Mouse (Mus musculus) hindbrain, postnatal 0 days (tissue): Measurements from ENCODE around the gene Mif4gd. TPM values are rescaled to one million over a fixed set of nuclear protein-coding genes. Genes with fewer than 3 reads are reported as not detected.

Source experiments
- ATAC-seq: fragments of 200-750 bp; cut with Nextera tagmentation; 2 replicates; pipeline ENCODE4 v1.8.0; 2017; ENCODE audit warnings: mild to moderate bottlenecking, moderate TSS enrichment, moderate library complexity
- DNase-seq: peaks from one replicate; pipeline ENCODE4 v3.0.0-alpha.2; 2015; ENCODE audit warnings: low spot score
- H3K27ac ChIP-seq: fragments of 300-500 bp; sonication (generic); 2 replicates; pipeline ENCODE4 v1.5.1; 2014; ENCODE audit warnings: mild to moderate bottlenecking
- H3K27me3 ChIP-seq: fragments of 300-500 bp; sonication (generic); 2 replicates; pipeline ENCODE4 v1.6.1; 2014; ENCODE audit warnings: low read length, mixed read lengths; ENCODE audit not compliant: insufficient read depth
- H3K36me3 ChIP-seq: fragments of 300-500 bp; sonication (generic); 2 replicates; pipeline ENCODE4 v1.6.1; 2014; ENCODE audit warnings: low read length, mixed read lengths; ENCODE audit not compliant: insufficient read depth
- H3K4me1 ChIP-seq: fragments of 300-500 bp; sonication (generic); 2 replicates; pipeline ENCODE4 v1.6.1; 2014; ENCODE audit warnings: antibody characterized with exemption, low read length, mixed read lengths; ENCODE audit not compliant: insufficient read depth
- H3K4me2 ChIP-seq: fragments of 300-500 bp; sonication (generic); 2 replicates; pipeline ENCODE4 v1.6.1; 2014; ENCODE audit warnings: low read depth, mild to moderate bottlenecking, low read length, moderate library complexity, mixed read lengths
- H3K4me3 ChIP-seq: fragments of 300-500 bp; sonication (generic); 2 replicates; pipeline ENCODE4 v1.5.1; 2014; ENCODE audit warnings: low read length
- H3K9ac ChIP-seq: fragments of 300-500 bp; sonication (generic); replicated peaks from 2 replicates; pipeline ENCODE4 v1.6.1; 2014; ENCODE audit warnings: mild to moderate bottlenecking, low read length, moderate library complexity, mixed read lengths
- H3K9me3 ChIP-seq: fragments of 300-500 bp; sonication (generic); 2 replicates; pipeline ENCODE4 v1.6.1; 2016; ENCODE audit warnings: low read length, mixed read lengths
- CTCF ChIP-seq: IDR thresholded peaks from 2 replicates; pipeline ENCODE4 v1.5.1; 2016; ENCODE audit warnings: antibody characterized with exemption, control low read depth, low read depth
- WGBS: fragments of 180-500 bp; shearing (Covaris S2); extraction: QIAGEN DNeasy Blood & Tissue Kit; methylation state at CpG from one replicate; pipeline ENCODE4 v1.1.7; 2014; 5-methylcytosine and 5-hydroxymethylcytosine counted together
- polyA plus RNA-seq: library from polyadenylated mRNA; unstranded; fragments of >200 nt; fragmentation: Nextera tagmentation; extraction: Ambion mirVana; gene quantifications from 2 replicates; pipeline ENCODE4 v1.2.1, GENCODE M21; 2015
- total RNA-seq: library from RNA; depleted of rRNA; stranded (reverse); fragments of >200 nt; gene quantifications from 2 replicates; pipeline ENCODE4 v1.2.3, GENCODE M21; 2014

The Mif4gd gene
- total and polyA plus RNA-seq, 2 experiments from 2014 or later: 16.7 to 19.2 TPM

DNA sequence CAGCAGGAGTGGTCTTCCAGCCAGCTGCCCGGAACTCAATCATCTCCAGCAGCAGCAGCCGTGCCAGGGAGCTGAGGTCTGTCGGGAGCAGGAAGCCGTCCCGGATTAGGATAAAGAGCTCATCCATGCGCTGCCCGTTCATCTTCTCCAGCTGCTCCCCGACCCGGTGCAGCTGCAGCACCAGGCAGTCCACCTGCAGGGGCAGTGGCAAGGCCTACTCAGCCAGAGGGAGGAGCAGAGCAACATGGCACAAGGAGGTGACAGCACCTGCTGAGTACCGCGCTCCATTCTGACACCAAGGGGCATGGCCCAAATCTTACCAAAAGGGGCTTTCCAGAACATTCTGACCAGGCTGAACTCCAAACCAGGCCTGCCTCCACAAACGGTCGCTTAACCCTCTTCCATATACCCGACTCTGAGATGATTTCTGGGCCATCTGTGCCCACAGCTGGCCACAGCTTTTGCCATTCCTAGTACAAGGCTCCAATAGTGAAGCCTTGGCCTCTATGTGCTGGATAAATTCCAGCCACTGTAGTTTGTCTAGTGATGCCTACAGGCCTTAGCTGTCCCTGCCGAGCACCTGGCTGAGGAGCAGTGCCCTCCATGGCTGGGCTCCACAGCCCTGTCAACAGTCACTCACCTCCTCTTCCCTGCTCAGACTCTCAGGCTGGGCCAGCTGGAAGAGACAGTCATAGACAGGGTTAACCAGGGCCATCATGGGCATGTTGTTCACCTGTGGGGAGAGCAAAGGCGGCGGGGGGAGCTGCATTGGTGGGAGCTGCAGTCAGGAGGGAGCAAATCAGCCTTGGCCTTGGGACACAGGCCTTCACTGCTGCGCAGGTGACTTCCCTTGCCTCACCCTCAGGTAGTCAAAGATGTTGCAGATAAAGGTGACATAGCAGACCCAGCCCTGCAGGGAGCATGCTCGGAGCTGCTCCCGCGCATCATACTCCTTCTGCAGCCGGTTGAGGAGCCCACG, 4.1 kb downstream of the Mif4gd start:
- peak; percentile 72 for DNase-seq

DNA sequence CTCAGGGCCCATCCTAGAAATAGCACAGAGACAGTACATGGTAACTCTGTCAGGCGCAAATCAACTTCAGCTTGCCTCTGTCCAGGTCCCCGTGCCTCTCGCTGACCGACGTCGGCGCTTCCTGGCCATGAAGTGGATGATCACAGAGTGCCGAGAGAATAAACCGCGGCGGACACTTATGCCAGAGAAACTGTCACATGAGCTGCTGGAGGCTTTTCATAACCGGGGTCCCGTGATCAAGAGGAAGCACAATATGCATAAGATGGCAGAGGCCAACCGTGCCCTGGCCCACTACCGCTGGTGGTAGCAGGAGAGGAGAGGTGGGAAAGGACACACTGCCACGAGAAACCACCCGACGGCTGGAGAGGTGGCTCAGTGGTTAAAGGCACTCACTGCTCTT, 6.0 kb downstream of the Mif4gd start:
- H3K9me3 ChIP-seq: no peaks in the 10 kb centered on the region
- peaks cover 19% of the 10 kb centered on the region for H3K4me1 ChIP-seq
- H3K9ac ChIP-seq: no peak overlapping the region
- no peaks in the 10 kb centered on the region for H3K27me3 ChIP-seq
- WGBS: 91% methylated on average over 18 of the region's 18 CpGs
- H3K36me3 ChIP-seq: peaks cover 34% of the 10 kb centered on the region
- H3K4me3 ChIP-seq: no peak overlapping the region
- no peak overlapping the region for H3K27ac ChIP-seq
- no peak overlapping the region for H3K4me2 ChIP-seq
- ATAC-seq (no peak), DNase-seq (no peak)
- no peak for TF ChIP-seq CTCF

More for the DNA sequence above, 4.1 kb downstream of the Mif4gd start:
- Histone ChIP-seq H3K4me1 (peaks cover 13% of the 10 kb centered on the region), H3K4me2 (no peak overlapping the region), H3K4me3 (no peak overlapping the region), H3K36me3 (peaks cover 34% of the 10 kb centered on the region), H3K27me3 (no peaks in the 10 kb centered on the region), H3K9me3 (no peaks in the 10 kb centered on the region), H3K9ac (no peak overlapping the region), H3K27ac (peak overlapping the region; percentile 51)
- WGBS: 56% methylated on average over 23 of the region's 23 CpGs
- TF ChIP-seq CTCF: no peak; the same call in none of the 2 replicates
- 0 out of 2 replicates have a peak, but pooled peaks have one; percentile 11 for ATAC-seq

- peaks cover 34% of the 10 kb centered on the region for H3K36me3 ChIP-seq
- peak overlapping the region; percentile 99 for H3K4me3 ChIP-seq
- H3K4me1 ChIP-seq: peaks cover 17% of the 10 kb centered on the region
- H3K27me3 ChIP-seq: no peaks in the 10 kb centered on the region
- no peak for DNase-seq
- 0% methylated on average over 26 of the region's 26 CpGs for WGBS
- ATAC-seq: peak; percentile 30; the same call in 1 of the 2 replicates
- H3K9me3 ChIP-seq: no peaks in the 10 kb centered on the region
- peak overlapping the region; percentile 91 for H3K9ac ChIP-seq
- TF ChIP-seq CTCF: no peak
- H3K4me2 ChIP-seq: peak overlapping the region; percentile 96
- peak overlapping the region; percentile 95 for H3K27ac ChIP-seq
Measured at GRCm38 (mm10) chr11:115604304-115604696, 8.5 kb downstream of the Mif4gd start.

DNA sequence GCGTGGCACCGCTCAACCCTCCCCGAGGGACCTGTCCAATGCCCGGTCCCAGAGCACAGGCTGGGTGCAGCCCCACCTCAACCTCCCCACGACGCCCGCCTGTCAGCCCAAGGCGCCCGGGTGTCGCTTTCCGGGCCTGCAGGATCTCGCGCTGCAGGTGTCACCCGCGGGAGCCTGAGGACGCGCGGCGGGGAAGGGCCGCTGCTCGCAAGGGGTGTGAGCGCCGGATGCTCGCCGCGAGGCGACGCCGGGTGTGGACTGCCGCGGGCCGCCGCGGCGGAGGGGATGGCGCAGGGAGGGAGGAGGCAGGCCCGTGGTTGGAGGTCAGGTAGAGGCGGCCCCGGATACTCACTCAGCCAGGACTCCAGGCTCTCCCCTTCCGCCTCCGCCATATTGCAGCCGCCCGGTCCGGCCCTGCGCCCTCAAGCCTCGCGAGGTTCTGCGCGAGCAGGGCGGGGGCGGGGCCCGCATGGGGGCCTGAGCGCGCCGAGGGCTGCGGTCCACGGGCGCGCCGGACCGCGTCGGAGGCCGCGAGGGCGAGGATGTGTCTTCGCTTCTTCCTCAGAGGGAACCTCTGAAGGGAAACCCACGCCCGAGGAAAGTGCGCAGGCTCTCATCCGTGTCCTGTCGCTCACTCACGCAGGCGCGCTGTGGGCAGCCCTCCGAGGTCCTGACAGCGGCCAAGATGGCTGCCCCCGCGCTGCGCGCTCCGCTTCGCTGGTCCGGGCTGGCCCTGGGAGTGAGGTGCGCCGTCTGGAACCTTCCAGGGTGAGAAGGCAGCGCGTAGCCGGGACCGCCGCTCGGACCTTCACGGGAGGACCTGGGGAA, 9.1 kb downstream of the Mif4gd start, which contains the start of the genes Mrps7 and Gga3:
TSS of gene Mrps7 (plus strand) at position 450 of the 828 bp plus-strand sequence.
TSS of gene Gga3 (minus strand) at position 576 of the 828 bp plus-strand sequence.
- Histone ChIP-seq H3K4me3 (peak within 1 kb of the TSS; percentile 99), H3K9me3 (no peaks in the 10 kb centered on the region), H3K36me3 (peaks cover 29% of the 10 kb centered on the region; the same call in 1 of the 2 replicates), H3K4me1 (peaks cover 17% of the 10 kb centered on the region), H3K9ac (peak within 1 kb of the TSS; percentile 91), H3K4me2 (peak within 1 kb of the TSS; percentile 96), H3K27ac (peak within 1 kb of the TSS; percentile 95), H3K27me3 (no peaks in the 10 kb centered on the region)
- no peak for TF ChIP-seq CTCF
- ATAC-seq (peak; percentile 96), DNase-seq (peak; percentile 95)
- WGBS: under 1% methylated on average over 70 of the region's 93 CpGs

DNA sequence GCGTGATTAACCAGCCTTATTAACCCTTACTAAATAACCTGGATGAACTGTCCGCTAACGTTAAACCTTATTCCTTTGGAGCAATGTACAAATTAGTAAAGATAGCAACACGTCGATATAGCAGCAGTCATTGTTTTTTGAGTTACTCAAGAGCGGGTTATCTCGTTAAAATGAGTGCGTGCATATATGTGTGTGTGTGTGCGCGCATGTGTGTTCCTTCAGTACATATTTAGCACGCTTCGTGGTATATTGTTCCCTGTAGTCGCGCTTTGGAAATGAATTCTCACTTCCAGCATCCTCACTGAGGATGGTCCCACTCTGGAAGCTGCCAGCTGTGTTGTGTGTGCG, 9.7 kb downstream of the Mif4gd start:
- no peaks in the 10 kb centered on the region for H3K27me3 ChIP-seq
- 8% methylated on average over 15 of the region's 15 CpGs for WGBS
- H3K36me3 ChIP-seq: peaks cover 25% of the 10 kb centered on the region; the same call in 1 of the 2 replicates
- TF ChIP-seq CTCF: no peak
- H3K4me2 ChIP-seq: peak overlapping the region; percentile 96
- H3K9ac ChIP-seq: peak overlapping the region; percentile 91
- H3K4me1 ChIP-seq: peaks cover 17% of the 10 kb centered on the region
- peak overlapping the region; percentile 99 for H3K4me3 ChIP-seq
- H3K27ac ChIP-seq: peak overlapping the region; percentile 95
- no peak for DNase-seq
- H3K9me3 ChIP-seq: no peaks in the 10 kb centered on the region
- no peak for ATAC-seq

GRCm38 (mm10) chr11:115601174-115601573, 11.6 kb downstream of the Mif4gd start:
- H3K27me3 ChIP-seq: no peaks in the 10 kb centered on the region
- H3K27ac ChIP-seq: no peak overlapping the region
- no peak for DNase-seq
- no peak overlapping the region for H3K9ac ChIP-seq
- ATAC-seq: no peak
- WGBS: 92% methylated on average over 4 of the region's 4 CpGs
- no peaks in the 10 kb centered on the region for H3K9me3 ChIP-seq
- H3K4me2 ChIP-seq: no peak overlapping the region
- peaks cover 17% of the 10 kb centered on the region for H3K4me1 ChIP-seq
- no peak for TF ChIP-seq CTCF
- no peak overlapping the region for H3K4me3 ChIP-seq
- peaks cover 15% of the 10 kb centered on the region; the same call in 1 of the 2 replicates for H3K36me3 ChIP-seq
